Mouse (Mus musculus) retina, embryonic 14.5 days (tissue): Measurements from ENCODE around the gene Mief2.

Experiments
- DNase-seq: peaks from one replicate; pipeline ENCODE4 v3.0.0-alpha.2; 2015; ENCODE audit warnings: low spot score

Gene Mief2

DNA sequence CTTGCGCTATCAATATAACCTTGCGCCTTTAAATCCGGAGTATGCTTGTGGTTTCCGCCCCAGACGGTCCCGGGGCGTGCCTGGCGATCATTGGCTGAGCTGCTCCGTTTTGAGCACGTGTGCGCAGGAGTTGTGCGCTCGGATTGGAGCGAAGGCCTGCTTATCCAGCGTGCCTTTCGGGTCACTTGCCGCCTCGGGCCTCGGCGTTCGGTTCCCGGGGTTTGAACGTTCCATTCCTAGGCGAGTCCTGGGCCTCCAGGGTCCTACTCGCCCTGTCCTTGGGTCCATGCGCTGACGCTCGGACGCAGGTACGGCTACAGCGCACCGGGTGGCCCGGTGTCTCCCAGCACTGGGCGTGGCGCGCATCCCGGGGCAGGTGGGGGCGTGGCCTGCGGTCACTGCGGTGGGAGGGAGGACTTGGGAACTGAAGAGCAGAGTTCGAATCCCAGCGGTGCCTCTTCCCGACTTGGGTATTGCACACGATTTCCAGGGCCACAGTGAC, at the start of gene Mief2:
TSS of gene Mief2 (plus strand) at position 139 of the 502 bp plus-strand sequence.
- DNase-seq = peak; percentile 93

DNA sequence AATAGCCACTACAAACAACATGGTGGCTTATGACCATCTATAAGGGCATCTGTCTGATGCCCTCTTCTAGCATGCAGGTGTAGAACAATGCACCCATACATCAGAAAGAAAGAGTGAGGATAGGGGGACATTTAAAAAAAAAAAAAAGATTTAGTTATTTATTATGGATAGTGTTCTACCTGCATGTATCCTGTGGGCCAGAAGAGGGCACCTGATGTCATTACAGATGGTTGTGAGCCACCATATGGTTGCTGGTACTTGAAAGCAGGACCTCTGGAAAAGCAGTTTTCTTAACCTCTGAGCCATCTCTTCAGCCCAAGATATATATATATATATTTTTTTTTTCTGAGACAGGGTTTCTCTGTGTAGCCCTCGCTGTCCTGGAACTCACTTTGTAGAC, 32.0 kb upstream of the Mief2 start:
- no peak for DNase-seq

DNA sequence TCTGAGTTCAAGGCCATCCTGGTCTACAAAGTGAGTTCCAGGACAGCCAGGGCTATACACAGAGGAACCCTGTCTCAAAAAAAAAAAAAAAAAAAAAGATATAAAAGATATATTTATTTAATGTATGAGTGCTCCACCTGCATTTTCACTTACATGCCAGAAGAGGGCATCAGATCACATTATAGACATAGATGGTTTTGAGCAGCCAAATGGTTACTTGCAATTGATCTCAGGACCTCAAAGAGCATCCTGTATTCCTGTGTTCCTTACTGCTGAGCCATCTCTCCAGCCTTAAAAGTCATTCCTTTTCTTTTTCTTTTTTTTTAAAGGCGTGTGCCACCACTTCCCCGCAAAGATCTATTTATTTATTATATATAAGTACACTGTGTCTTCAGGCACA, 30.6 kb upstream of the Mief2 start:
- DNase-seq = peak; percentile 72

DNA sequence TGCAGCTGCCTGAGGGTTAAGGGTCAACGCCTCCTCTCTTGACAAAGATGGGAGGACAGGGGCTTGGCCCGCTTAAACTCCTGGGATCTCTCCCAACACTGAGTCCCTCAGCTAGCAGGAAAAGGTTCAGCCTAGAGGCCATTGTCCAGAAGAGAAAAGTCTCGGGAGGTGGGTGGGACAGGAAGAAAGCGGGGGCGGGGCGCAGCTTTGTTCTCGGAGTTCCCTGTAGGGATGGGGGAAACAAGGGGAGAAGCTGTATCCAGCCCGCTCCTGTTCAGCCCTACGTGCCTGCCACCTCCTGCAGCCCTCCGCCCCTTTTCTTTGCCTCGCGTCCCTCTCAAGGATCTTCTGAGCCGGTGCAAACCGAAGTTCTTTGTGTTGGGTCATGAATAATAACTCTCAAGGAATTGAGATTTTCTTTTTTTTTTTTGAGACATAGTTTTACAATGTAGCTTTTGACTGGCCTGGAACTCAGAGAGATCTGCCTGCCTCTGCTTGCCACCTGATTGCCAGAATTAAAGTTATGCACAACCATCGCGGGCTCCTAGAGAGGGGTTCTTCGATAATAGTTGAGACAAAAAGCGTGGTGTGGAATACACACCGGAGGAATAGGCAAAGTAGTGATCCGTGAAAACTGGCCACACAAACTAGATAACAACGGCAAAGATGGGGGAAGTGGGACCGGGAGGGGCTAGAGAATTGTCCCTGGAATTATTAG, 29.2 kb upstream of the Mief2 start:
- peak; percentile 81 for DNase-seq

DNA sequence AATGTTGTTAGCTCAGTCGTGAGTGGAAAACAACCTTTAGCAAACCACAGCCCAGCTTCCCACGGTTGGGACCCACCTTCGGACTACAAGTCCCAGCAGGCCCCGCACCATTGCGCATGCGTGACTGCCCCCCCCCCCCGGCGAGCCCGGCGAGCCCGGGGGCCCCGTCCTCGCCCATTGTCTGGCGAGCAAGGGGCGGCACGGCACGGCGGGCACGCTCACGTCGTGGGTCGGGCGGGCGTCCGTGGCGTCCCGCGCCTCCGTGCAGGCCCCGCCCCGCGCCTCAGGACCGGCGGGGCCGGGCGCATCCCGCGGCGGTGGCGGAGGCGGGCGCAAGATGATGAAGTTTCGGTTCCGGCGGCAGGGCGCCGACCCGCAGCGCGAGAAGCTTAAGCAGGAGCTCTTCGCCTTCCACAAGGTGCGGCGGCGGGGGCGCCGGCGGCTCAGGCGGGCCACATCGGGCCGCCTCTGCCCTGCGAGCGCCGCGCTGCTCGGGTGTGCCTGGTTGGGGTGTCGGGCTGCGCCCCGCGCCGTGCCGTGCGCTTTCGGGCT, 28.6 kb upstream of the Mief2 start, which contains the start of gene Llgl1:
TSS of gene Llgl1 (plus strand) at position 200 of the 552 bp plus-strand sequence.
- peak; percentile 94 for DNase-seq

DNA sequence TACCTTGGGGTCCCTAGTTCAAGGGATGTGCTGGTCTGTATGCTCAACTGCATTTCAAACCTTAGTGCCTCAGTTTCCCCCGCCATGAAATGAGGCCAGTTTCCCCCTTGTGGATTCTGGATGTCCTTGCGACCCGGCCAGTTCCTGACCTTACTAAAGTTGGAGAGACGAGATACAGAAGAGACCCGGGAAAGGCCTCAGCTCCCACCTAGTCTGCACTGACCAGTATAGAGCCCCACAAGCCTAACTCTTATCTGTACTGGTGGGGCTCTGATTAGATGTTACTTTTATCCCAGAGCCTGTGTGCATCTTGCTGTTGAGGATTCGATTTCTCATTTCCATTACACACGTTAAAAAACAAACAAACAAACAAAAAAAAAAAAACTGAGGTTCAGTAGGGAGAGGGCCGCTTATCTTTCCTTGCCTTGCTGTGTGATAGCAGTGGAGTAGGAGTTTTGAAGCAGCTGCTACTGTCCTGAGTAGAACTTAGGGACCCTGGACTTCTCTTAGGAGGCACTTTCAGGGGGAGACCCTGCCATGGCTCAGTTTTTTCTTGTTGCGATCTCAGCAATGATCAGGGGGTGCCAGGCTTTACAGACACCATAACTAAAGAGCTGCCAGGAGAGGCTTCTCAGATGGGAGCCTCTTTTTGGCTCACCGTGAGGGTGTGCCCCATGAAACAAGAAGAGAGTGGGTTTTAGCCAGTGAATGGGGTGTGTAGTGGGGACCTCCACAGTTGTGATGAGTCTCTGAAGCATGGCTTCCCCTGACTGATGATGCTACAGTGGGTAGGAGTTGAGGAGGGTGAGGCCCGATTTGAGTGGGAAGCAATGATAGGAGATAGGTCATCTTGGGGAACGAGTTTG, 27.6 kb upstream of the Mief2 start:
- peak; percentile 15 for DNase-seq

DNA sequence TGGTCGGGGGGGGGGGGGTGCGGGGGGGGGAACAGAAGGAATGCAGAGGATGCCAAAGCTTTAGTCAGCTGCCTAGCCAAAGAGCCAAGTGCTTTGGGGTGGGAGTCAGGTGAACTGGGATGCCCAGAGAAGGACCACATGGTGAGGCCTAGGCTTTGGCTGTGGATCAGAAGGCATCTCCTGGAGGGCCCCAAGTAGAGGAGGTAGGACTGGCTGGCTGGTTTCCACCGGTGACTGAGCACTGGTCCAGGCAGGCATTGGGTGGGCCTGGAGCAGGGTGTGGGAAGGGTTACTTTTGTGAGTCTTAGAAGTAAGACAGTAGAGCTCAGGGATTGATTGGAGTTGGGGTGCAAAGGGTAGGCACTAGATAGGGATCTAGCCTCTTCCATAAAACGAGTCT, 26.6 kb upstream of the Mief2 start:
- no peak for DNase-seq

DNA sequence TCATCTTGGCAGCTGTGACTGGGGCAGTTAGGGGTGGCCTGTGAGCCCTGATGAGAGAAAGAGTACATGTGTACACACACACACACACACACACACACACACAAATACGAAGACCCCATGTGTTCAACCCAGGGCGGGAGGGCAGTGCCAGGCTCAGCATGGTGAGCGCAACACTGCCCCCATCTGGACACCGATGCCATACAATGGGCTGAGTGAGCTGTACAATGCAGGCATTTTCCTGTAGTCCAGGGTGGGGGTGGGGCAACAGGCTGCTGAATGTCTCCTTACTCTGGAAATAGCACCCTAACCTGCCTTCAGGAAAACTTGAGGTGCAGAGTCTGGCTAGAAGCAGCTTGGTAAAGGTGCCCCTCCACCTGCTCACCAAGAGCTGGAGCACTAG, 25.1 kb upstream of the Mief2 start:
- peak; percentile 88 for DNase-seq

DNA sequence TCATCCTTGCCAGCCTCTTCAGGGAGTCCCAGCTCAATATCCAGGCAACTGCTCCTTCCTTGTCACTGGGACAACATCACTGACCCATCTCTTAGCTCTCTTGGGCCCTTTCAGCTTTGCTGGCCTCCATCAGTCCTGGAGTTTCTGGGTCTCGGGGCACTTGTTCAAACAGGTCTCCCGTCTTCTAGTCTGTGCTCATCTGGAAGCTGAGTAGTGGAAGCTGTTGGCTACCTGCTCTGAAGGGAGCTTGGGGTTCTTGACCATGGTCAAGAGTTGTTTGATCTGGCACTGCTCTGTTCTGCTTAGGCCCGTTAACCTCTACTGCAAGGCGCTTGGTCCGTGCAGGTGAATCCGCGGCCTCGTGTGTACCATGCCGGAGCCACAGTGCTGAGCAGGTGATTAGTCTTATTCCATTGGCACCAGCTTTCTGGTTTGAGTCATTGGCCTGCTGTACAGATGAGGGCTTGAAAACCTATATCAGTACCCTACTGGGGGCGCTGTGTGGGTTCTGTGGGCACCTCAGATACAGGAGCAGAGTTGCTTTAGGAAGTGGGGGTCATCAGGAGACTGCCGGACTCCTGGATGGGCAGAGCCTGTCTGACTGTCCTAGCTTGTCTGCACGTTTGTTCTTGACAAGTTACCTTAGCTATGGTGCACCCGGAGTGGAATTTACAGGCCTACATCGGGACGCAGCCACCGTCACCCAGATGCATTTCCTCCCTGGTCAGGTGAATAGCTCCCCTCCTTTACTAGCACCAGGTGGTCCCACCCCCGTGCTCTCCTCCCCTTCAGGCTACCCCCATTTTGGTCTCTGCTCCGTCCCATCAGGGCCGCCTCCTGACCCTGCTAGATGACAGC, 23.9 kb upstream of the Mief2 start:
- no peak for DNase-seq

DNA sequence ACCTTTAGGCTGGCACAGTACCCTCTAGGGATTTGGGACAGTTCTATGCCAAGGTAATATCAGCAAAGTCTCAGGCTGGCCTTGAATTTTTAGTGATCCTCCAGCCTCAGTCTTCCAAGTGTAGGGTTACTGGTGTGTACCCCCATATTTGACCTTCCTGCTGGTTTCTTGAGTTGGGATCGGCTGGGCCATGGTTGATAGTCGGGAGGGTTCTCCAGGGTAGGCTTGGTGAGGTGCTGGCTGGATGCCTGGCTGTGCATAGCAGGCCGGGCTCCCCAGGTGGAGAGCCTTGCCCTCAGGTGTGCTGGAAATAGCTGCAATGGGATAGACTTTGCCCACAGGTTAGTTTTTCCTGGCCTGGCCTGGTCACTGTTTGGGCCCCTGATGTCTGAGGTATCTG, 22.9 kb upstream of the Mief2 start:
- no peak for DNase-seq

DNA sequence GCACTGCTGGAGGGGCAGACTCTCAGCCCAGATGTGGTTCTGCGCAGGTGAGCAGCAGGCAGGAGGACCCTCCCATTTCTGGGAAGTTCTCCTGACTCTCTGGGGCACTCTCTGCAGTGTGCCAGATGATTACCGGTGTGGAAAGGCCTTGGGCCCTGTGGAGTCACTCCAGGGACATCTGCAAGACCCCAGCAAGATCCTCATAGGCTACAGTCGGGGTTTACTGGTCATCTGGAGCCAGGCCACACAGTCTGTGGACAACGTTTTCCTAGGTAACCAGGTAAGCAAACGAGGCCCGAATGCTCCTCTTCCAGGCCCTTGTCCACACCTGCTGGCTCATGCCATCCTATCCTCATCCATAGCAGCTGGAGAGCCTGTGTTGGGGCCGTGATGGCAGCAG, 22.1 kb upstream of the Mief2 start:
- DNase-seq = no peak

DNA sequence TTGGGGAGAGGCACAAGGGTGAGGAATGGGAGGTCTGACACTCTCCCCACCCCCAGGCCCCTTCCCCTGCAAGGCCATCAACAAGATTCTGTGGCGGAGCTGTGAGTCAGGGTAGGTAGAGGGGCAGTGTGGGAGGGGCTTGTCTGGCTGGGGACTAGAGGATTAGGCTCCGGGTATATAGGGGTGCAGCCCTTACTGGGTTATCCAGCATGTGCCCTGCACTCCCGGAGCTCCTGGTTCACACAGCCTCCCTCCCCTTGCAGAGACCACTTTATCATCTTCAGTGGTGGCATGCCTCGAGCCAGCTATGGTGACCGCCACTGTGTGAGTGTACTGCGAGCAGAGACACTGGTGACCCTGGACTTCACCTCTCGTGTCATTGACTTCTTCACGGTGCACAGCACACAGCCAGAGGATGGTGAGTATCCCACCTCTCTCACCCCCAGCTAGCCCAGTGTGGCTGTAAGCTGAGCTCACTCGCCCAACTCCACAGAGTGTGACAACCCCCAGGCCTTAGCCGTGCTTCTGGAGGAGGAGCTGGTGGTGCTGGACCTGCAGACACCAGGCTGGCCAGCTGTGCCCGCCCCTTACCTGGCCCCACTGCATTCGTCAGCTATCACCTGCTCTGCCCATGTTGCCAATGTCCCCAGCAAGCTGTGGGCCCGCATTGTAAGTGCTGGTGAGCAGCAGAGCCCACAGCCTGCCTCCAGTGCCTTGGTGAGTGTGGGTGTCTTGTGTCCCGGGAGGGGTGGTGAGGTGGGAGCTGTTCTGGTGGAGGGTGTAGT, 21.3 kb upstream of the Mief2 start:
- DNase-seq = no peak

DNA sequence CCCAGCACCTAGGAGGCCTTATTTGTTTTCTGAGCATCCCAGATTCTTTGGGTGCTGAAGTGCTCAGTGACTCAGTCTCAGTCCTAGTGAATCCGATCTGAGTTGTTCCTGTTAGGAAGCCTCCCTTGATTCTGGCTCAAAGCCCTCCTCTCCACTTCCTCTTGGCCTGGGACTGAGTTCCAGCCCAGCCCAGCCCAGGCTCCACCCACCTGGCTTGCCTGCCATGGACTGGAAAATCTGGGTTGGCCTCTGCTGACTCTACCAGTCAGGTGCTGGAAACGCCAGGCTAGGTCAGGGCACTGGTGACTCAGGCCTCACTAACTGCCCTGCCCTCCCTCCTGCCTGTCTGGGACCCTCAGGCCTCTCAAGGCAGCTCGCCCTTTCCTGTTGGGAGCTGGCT, 20.5 kb upstream of the Mief2 start:
- DNase-seq = no peak

DNA sequence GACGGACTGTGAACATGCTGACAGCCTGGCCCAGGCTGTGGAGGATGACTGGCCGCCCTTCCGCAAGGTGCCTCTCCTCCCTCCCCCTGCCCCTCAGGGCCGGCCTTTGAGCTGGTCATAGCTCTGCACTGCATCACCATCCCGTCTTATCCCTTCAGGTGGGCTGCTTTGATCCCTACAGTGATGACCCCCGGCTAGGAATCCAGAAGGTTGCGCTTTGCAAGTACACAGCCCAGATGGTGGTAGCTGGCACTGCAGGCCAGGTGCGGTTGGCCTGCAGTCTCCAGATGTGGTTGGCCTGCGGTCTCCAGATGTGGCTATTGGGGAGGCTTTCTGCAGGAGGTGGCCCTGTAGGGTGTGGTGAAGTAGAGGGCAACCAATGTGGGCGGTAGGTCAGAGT, 19.6 kb upstream of the Mief2 start:
- no peak for DNase-seq

DNA sequence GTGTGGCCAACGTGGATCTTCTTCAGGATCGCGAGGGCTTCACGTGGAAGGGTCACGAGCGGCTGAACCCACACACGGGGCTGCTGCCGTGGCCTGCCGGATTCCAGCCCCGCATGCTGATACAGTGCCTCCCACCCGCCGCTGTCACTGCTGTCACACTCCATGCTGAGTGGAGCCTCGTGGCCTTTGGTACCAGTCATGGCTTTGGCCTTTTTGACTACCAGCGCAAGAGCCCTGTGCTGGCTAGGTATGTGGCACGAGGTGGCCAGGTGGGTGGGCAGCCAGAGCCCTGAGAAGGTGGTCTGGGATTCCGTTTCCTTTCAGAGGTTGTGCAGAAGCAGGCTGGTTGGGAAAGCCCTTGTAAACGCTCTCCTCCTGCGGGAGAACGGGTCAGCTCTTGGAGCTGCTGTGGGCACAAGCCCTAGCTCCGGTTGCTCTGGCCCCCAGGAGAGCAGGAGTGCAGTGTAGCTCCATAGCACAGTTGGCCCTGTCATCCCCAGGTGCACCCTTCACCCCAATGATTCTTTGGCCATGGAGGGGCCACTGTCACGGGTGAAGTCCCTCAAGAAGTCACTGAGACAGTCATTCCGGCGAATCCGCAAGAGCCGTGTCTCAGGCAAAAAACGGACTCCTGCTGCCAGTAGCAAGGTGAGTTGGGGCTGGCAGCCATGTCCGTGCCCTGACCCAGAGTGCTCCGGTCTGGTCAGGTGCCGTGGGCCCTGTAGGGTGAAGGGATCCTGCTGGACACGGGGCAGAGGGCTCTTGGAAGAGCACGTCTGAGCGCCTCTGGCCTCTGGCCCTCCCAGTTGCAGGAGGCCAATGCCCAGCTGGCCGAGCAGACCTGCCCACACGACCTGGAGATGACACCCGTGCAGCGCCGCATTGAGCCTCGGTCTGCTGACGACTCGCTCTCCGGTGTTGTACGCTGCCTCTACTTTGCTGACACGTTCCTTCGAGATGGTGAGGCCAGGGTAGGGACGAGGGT, 18.4 kb upstream of the Mief2 start:
- DNase-seq = no peak

DNA sequence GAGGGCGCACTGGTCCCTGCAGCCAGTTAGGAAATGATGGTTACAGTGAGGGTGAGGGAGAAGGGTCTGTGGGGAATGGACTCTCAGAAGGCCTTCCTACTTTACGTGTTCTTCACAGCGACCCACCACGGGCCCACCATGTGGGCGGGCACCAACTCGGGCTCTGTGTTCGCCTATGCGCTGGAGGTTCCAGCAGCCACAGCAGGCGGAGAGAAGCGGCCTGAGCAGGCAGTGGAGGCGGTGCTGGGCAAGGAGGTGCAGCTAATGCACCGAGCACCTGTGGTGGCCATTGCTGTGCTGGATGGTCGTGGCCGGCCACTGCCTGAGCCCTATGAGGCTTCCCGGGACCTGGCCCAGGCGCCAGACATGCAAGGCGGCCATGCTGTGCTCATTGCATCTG, 17.0 kb upstream of the Mief2 start:
- no peak for DNase-seq

DNA sequence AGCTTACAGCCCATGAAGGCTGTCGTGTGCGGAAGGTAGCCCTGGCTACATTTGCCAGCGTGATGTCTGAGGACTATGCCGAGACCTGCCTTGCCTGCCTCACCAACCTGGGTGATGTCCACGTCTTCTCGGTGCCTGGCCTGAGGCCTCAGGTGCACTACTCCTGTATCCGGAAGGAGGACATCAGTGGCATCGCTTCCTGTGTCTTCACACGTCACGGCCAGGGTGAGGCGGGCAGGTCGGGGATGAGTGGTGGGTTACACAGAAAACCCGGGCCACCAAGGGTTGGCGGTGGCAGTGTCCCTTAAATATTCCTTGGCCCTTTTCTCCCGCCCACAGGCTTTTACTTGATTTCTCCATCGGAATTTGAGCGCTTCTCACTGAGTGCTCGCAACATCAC, 16.2 kb upstream of the Mief2 start:
- no peak for DNase-seq

DNA sequence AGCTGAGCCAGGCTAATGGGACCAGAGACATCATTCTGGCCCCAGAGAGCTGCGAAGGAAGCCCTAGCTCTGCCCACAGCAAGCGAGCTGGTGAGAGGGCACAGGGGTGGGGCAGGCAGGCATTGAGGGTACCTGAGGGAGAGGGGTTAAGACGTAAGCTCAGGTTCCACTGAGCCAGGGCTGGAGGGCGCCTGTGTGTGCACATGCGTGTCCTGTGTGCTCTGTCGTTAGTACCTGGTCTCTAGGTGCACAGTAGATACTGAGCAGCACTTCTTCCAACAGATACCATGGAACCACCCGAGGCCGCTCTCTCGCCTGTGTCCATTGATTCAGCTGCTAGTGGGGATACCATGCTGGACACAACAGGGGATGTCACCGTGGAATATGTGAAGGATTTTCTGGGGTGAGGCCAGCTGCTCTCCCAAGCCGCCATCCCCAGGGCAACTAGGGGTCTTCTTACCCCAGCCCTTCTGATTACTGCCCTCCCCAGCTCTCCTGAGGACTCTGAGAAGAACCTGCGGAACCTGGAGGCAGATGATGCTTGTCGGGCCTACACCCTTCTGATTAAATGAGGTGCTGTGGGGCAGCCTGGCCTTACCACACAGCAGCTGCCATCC, 15.5 kb upstream of the Mief2 start:
- no peak for DNase-seq

DNA sequence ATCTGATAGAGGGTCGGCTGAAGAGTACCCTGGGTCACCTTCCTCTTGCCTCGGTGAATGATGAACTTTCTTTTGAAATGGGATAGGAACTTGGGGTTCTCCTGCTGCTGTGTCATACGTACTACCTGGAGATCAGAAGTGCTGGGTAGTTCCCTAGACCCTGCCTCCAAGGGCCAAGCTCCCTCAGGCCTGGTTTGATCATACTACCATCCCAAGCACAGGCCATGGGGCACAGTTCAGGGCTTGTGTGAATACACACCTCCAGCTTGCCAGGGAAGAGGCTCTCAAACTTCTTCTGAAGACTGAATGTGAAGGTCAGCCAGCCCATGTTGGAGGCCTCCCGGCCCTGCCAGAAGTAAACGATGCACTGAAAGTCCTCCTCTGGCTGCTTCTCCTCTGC, 12.4 kb upstream of the Mief2 start:
- DNase-seq = no peak
